Mouse (Mus musculus): ENCODE results near the gene Uchl3. TPM values are rescaled to one million over a fixed set of nuclear protein-coding genes. Genes with fewer than 3 reads are reported as not detected.
A peak's percentile ranks its signal among the peaks of the same experiment; 100 is the strongest.

Gene Uchl3
- polyA plus RNA-seq, 1 experiment from 2014 or later = 177 TPM

- Histone ChIP-seq H3K4me2 (no peak overlapping the region), H3K27ac (no peak overlapping the region), H3K9ac (no peak overlapping the region), H3K27me3 (no peaks in the 10 kb centered on the region), H3K4me3 (replicated peaks) (no peak overlapping the region), H3K36me3 (replicated peaks) (peaks cover 7% of the 10 kb centered on the region), H3K9me3 (no peaks in the 10 kb centered on the region), H3K4me1 (no peaks in the 10 kb centered on the region)
- 88% methylated on average over 2 of the region's 2 CpGs for WGBS
- ATAC-seq (ENCODE audit: low FRiP score) = no peak
These were observed 34.6 kb downstream of the Uchl3 start for GRCm38 (mm10) chr14:101688406-101688805.

DNA sequence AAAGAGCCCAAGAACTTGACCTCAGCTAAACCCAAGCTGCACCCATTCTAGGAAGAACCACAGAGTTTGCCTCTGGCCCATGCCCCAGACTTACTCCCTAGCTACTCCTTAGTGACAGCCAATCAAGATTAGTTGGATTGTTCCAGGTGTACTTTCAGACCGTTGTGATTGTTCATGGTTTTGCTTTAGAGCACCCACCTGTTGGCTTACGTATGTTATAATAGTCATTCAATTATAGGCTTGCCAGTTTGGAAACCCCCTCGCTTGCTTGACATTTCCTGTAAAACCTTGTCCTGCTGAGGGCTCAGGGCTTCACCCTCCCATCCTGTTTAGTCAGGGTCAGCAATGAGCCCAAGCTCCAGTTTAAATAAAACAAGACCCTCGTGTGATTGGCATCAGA is 50.7 kb downstream of the Uchl3 start:
- Histone ChIP-seq H3K4me3 (replicated peaks) (no peak overlapping the region), H3K36me3 (replicated peaks) (no peaks in the 10 kb centered on the region), H3K27me3 (no peaks in the 10 kb centered on the region), H3K4me2 (no peak overlapping the region), H3K9ac (no peak overlapping the region), H3K27ac (no peak overlapping the region), H3K4me1 (no peaks in the 10 kb centered on the region), H3K9me3 (no peaks in the 10 kb centered on the region)
- WGBS = 80% methylated on average over 4 of the region's 4 CpGs
- ATAC-seq (ENCODE audit: low FRiP score) = no peak

DNA sequence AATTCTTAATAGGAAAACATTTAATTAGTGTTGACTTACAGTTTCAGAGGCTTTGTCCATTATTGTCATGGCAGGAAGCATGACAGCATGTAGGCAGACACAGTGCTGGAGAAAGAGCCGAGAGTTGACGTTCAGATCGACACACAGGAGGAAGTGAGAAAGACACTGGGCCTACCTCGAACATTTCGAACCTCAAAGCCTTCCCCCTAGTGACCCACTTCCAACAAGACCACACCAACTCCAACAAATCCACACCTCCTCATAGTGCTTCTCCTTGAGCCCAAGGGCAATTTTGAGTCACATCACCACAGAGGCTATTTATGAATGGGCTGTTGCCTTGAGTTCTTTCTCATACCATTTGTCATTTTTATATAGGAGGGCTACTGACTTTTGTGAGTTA is 53.3 kb downstream of the Uchl3 start:
- H3K27ac ChIP-seq = no peak overlapping the region
- H3K4me1 ChIP-seq = no peaks in the 10 kb centered on the region
- no peaks in the 10 kb centered on the region for H3K27me3 ChIP-seq
- ATAC-seq (ENCODE audit: low FRiP score) = no peak
- H3K36me3 ChIP-seq (replicated peaks) = no peaks in the 10 kb centered on the region
- no peak overlapping the region for H3K4me3 ChIP-seq (replicated peaks)
- H3K9me3 ChIP-seq = no peaks in the 10 kb centered on the region
- WGBS = 91% methylated on average over 5 of the region's 5 CpGs
- H3K9ac ChIP-seq = no peak overlapping the region
- H3K4me2 ChIP-seq = no peak overlapping the region

DNA sequence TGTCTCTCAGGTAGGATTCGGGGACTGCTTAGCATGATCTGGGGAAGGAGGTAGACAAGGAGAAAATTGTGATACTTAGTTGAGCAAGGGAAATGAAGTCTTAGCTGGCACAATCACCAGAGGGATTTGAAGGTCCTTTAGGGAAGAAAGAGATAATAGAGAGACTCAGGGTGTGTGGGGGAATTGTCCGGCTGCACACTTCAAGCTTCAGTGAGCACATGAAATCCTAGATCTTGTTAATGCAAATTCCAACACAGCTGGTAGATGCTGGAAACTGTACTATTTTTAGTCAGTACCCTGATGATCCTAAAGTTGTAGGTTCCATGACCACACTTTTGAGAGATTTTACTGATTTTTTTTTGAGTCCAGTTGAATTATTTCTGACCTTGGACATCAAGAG is 60.6 kb downstream of the Uchl3 start:
- Histone ChIP-seq H3K9ac (no peak overlapping the region), H3K4me3 (replicated peaks) (no peak overlapping the region), H3K4me2 (no peak overlapping the region), H3K4me1 (no peaks in the 10 kb centered on the region), H3K9me3 (no peaks in the 10 kb centered on the region), H3K36me3 (replicated peaks) (no peaks in the 10 kb centered on the region), H3K27ac (no peak overlapping the region), H3K27me3 (no peaks in the 10 kb centered on the region)
- 60% methylated on average over 2 of the region's 2 CpGs for WGBS
- no peak for ATAC-seq (ENCODE audit: low FRiP score)

GRCm38 (mm10) chr14:101729237-101729971 is 75.6 kb downstream of the Uchl3 start, which contains the start of the genes Gm9922 and Lmo7:
Gene Gm9922, minus strand, starts transcription at chr14:101729814.
Gene Lmo7, plus strand, starts transcription at chr14:101729957.
- Histone ChIP-seq H3K9ac (peak within 1 kb of the TSS; percentile 65), H3K4me3 (replicated peaks) (peak within 1 kb of the TSS; percentile 62), H3K27ac (no peak within 1 kb of the TSS), H3K36me3 (replicated peaks) (no peaks in the 10 kb centered on the region), H3K4me2 (peak within 1 kb of the TSS; percentile 96), H3K27me3 (peaks cover 50% of the 10 kb centered on the region), H3K4me1 (peaks cover 17% of the 10 kb centered on the region), H3K9me3 (no peaks in the 10 kb centered on the region)
- WGBS = under 1% methylated on average over 46 of the region's 51 CpGs
- peak; percentile 83 for ATAC-seq (ENCODE audit: low FRiP score)

- WGBS = under 1% methylated on average over 28 of the region's 28 CpGs
- ATAC-seq (ENCODE audit: low FRiP score) = peak; percentile 50; the same call in 1 of the 2 replicates
- peak overlapping the region; percentile 96 for H3K4me2 ChIP-seq
- no peaks in the 10 kb centered on the region for H3K9me3 ChIP-seq
- no peaks in the 10 kb centered on the region for H3K36me3 ChIP-seq (replicated peaks)
- H3K27ac ChIP-seq = no peak overlapping the region
- H3K4me1 ChIP-seq = peaks cover 17% of the 10 kb centered on the region
- peak overlapping the region; percentile 65 for H3K9ac ChIP-seq
- peak overlapping the region; percentile 62 for H3K4me3 ChIP-seq (replicated peaks)
- H3K27me3 ChIP-seq = peaks cover 50% of the 10 kb centered on the region
These were observed 76.4 kb downstream of the Uchl3 start for GRCm38 (mm10) chr14:101729972-101730692.

DNA sequence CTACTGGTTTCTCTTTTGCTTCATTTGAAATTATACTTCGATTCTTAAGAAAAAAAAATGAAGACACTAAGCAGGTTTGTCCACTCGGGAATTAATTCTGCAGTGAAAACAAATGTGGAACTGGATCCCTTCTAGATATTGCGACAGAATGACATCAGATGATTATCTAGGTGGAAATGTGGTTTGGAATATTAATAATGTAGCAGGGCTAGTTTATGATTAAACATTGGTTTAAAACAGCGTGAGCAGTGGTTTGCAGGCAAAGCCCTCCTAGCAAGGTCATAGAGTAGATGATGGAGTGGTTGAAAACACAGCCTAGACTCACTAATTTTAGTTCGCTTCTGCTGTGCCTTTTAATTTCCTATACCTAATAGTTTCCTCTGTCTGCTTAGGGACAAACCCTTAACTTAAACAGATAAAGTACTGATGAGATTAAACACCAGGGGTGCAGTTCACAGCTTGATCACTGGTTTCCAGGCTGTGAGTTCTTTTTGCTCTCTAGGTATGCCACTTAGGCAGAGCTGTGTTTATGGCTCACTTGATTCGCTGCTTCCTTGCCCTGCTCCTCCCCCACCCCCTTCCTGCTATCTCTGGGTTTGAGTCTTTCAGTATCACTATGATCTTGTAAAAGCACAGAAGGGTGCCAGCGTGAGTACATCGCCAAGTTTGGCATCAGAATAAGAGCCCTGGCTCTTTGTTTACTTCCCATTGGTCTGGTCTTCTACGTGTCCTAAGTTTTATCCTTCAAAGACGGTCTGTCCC is 80.0 kb downstream of the Uchl3 start:
- Histone ChIP-seq H3K4me3 (replicated peaks) (no peak overlapping the region), H3K4me1 (peaks cover 17% of the 10 kb centered on the region), H3K9me3 (no peaks in the 10 kb centered on the region), H3K27ac (no peak overlapping the region), H3K4me2 (no peak overlapping the region), H3K9ac (no peak overlapping the region), H3K27me3 (peaks cover 37% of the 10 kb centered on the region), H3K36me3 (replicated peaks) (no peaks in the 10 kb centered on the region)
- 28% methylated on average over 10 of the region's 10 CpGs for WGBS
- no peak for ATAC-seq (ENCODE audit: low FRiP score)

GRCm38 (mm10) chr14:101737501-101737900 is 83.7 kb downstream of the Uchl3 start:
- Histone ChIP-seq H3K9ac (no peak overlapping the region), H3K4me3 (replicated peaks) (no peak overlapping the region), H3K27ac (no peak overlapping the region), H3K4me1 (no peaks in the 10 kb centered on the region), H3K9me3 (no peaks in the 10 kb centered on the region), H3K27me3 (0 out of 2 replicates have a peak, but pooled peaks cover 6% of the 10 kb centered on the region), H3K4me2 (no peak overlapping the region), H3K36me3 (replicated peaks) (no peaks in the 10 kb centered on the region)
- ATAC-seq (ENCODE audit: low FRiP score) = no peak
- WGBS = 85% methylated on average over 4 of the region's 4 CpGs

Other genes with a start within 250 kb of the Uchl3 start
- 7.4 and 7.7 TPM in 2 replicates for gene Tbc1d4, start 44.8 kb upstream of the Uchl3 start, polyA plus RNA-seq (2016; fragmentation: Nextera tagmentation; extraction: Ambion mirVana)
- gene Commd6, start 13.3 kb upstream of the Uchl3 start, polyA plus RNA-seq (2016; fragmentation: Nextera tagmentation; extraction: Ambion mirVana) = 97.0 and 101 TPM in 2 replicates
- 0.86 and 1.3 TPM in 2 replicates for gene Gm9922, start 75.8 kb downstream of the Uchl3 start, polyA plus RNA-seq (2016; fragmentation: Nextera tagmentation; extraction: Ambion mirVana)
- 2.3 and 2.5 TPM in 2 replicates for gene Lmo7, start 76.0 kb downstream of the Uchl3 start, polyA plus RNA-seq (2016; fragmentation: Nextera tagmentation; extraction: Ambion mirVana)

Measured in forebrain, embryonic 12.5 days (tissue).